Mouse (Mus musculus) cerebellum, adult 2 months (tissue): ENCODE results near the gene Hyou1. TPM values are rescaled to one million over a fixed set of nuclear protein-coding genes. Genes with fewer than 3 reads are reported as not detected.
"Not testable (repeated sequence)": the region's sequence is repeated elsewhere in the genome, so short reads cannot be mapped to it uniquely, and the experiment has no call there.

Experiments used
- DNase-seq, 2 experiments: peaks; one replicate each; pipeline ENCODE4 v3.0.0; 2021
- H3K27ac ChIP-seq: fragments of 200-500 bp; 2 replicates; pipeline ENCODE4 v1.5.1; 2012; ENCODE audit warnings: low read length, control low read depth, inconsistent platforms; ENCODE audit not compliant: insufficient read depth
- H3K27me3 ChIP-seq: fragments of 200-500 bp; 2 replicates; pipeline ENCODE4 v1.6.1; 2012; ENCODE audit warnings: inconsistent platforms, mild to moderate bottlenecking, low read length, moderate library complexity; ENCODE audit not compliant: control insufficient read depth, insufficient read depth
- H3K4me1 ChIP-seq: fragments of 200-500 bp; 2 replicates; pipeline ENCODE4 v1.6.1; 2011; ENCODE audit warnings: low read length; ENCODE audit not compliant: control insufficient read depth, insufficient read depth
- H3K4me3 ChIP-seq: fragments of 200-500 bp; replicated peaks from 2 replicates; pipeline ENCODE3; 2011; ENCODE audit warnings: mild to moderate bottlenecking, low read depth, low read length, control low read depth; ENCODE audit not compliant: insufficient read depth
- CTCF ChIP-seq: fragments of 200-500 bp; IDR thresholded peaks from 2 replicates; pipeline ENCODE4 v1.5.1; 2011; ENCODE audit warnings: low read depth, mild to moderate bottlenecking, control low read depth, low read length, moderate library complexity, borderline replicate concordance; ENCODE audit not compliant: insufficient read depth
- POLR2A ChIP-seq: fragments of 200-500 bp; IDR thresholded peaks from 2 replicates; pipeline ENCODE4 v1.6.1; 2011; ENCODE audit warnings: low read length, control low read depth, borderline replicate concordance; ENCODE audit not compliant: insufficient read depth
- WGBS: fragments of 180-500 bp; shearing (Covaris S2); methylation state at CpG from one replicate; pipeline ENCODE4 v1.1.7; 2018; 5-methylcytosine and 5-hydroxymethylcytosine counted together
- polyA plus RNA-seq: library from polyadenylated mRNA; depleted of rRNA; stranded (reverse); fragments of >200 nt; gene quantifications from 2 replicates; pipeline ENCODE4 v1.2.3, GENCODE M21; 2012; rRNA removed

Hyou1 gene
- polyA plus RNA-seq = 53.2 and 55.0 TPM in 2 replicates

DNA sequence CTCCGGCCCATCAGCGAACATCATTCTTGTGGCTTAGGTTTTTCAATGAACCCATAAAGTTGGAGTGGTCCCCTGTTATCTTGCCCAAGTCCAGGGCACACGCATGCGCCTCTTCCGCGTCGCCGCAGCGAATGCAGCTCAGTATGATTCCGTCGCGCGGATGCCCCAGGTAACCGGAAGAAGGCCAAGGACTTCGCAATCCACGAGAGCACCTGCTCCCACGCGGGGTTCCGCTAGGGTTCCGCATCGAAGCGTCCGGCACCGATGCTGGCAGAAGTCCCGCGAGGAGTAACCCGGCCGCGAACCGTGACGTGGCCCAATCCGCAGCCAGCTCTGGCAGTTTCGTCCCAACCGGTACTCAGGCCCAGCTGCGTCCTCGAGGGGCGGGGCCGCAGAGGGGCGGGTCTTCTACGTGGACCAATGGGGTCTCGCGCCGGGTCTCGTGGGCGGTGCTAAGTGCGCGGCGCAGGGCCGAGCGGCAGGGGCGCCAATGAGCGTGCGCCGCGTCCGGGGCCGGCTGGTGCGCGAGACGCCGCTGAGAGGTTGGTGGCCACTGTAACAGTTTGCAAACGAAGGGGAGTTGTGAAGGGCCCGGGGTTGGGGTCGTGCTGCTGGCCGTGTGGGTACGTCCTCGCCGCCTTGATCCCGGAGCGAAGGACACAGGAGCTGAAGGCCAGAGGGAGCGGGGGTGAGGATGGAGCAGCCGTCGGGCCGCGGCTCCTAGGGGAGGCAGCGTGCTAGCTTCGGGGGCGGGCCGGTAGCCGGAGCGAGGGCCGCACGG, at the start of gene Hyou1:
Gene Hyou1 (plus strand): TSS at position 437 of the 781 bp plus-strand sequence.
- peak within 1 kb of the TSS; percentile 79 for H3K4me3 ChIP-seq
- WGBS = under 1% methylated on average over 83 of the region's 83 CpGs
- TF ChIP-seq CTCF (no peak), POLR2A (peak; percentile 73; the same call in 1 of the 2 replicates)

DNA sequence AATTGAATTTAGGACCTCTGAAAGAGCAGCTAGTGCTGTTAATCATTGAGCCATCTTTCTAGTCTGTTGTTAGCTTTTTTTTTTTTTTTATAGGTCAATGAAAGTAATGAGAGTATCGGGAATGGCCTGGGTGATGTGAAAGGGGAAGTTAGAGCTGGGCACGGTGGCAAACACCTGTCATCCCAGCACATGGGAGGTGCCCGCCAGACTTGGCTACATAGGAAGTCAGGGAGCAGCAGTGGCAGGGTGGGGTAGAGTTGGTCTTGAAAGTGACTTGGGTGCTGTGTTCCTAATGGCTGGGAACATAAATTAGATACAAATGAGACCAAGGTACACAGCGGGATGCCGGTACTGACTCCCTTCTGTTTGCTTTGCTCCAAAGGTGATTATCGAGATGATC, 48.6 kb upstream of the Hyou1 start:
- Histone ChIP-seq H3K4me3 (no peak overlapping the region), H3K4me1 (0 out of 2 replicates have a peak, but pooled peaks cover 3% of the 10 kb centered on the region), H3K27ac (no peak overlapping the region), H3K27me3 (no peaks in the 10 kb centered on the region)
- WGBS = 89% methylated on average over 6 of the region's 6 CpGs
- no peak for DNase-seq
- TF ChIP-seq CTCF (no peak), POLR2A (no peak)

More for the DNA sequence above, at the start of gene Hyou1:
- peak; percentile 99 to 100 for DNase-seq
- Histone ChIP-seq H3K27me3 (no peaks in the 10 kb centered on the region), H3K4me1 (no peaks in the 10 kb centered on the region), H3K27ac (peak within 1 kb of the TSS; percentile 11; the same call in 1 of the 2 replicates)

DNA sequence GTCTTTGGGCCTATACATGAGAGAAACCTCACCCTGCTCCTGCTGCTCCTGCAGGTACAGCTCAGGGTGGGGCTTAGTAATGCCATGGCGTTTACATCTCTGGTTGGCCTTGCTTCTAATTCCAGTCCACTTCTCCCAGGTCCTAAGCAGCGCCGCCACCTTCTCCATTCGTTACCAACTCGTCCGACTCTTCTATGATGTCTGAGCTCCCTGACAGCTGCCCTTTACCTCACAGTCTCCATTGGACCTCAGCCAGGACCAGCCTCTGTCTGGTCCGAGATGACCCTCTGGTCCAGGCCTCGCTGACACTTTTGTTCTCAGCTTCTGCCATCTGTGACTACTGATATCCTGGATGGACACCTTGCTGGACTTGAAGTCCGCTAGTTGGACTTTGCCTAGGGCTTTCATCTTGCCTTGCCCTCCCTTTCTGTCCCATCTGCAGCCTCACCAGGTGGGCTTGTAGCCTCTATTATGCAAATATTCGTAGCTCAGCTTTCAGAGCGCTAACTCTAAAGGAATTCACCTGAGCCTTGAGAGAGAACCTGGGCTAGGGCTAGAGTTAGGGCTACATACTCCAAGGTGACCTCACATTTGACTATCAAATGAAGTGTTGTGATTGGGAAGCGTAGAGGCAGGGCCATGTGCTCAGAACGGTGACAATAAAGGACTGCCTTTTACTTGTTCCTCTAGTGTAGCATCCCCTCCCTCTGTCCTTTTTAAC, 46.2 kb upstream of the Hyou1 start:
- H3K27ac ChIP-seq = no peak overlapping the region
- no peaks in the 10 kb centered on the region for H3K27me3 ChIP-seq
- peaks cover 7% of the 10 kb centered on the region; the same call in 1 of the 2 replicates for H3K4me1 ChIP-seq
- no peak overlapping the region for H3K4me3 ChIP-seq
- no peak for DNase-seq
- 81% methylated on average over 13 of the region's 13 CpGs for WGBS
- TF ChIP-seq POLR2A = no peak
- no peak for TF ChIP-seq CTCF

DNA sequence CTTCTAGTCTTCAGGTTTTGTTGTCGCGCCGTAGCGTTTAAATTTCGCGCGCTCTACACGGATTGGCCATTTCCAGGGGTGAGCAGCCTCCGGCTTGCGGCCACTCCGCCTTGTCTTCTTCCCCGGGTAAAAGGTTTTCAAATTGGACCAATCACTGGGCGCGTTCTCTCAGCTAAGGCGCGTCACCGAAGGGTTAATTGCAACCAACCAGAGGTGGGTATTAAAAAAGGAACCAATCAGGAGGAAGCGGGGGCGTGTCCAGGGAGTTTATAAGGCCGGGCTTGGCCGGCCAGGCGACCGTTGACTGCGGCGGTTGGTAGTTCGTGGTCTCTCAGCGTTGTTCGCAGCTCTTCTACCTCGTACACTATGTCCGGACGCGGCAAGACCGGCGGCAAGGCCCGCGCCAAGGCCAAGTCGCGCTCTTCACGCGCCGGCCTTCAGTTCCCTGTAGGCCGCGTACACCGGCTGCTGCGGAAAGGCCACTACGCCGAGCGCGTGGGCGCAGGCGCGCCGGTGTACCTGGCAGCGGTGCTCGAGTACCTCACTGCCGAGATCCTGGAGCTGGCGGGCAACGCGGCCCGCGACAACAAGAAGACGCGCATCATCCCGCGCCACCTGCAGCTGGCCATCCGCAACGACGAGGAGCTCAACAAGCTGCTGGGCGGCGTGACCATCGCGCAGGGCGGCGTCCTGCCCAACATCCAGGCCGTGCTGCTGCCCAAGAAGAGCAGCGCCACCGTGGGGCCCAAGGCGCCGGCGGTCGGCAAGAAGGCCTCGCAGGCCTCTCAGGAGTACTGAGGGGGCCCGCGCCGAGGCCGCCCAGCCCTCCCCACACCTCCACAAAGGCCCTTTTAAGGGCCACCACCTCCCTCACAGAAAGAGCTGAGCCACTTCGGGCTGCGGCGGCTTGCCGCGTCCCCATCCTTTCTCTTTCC, 44.6 kb upstream of the Hyou1 start, which contains the start of gene H2afx:
Gene H2afx (plus strand): TSS at position 299 of the 935 bp plus-strand sequence.
- TF ChIP-seq POLR2A (peak; percentile 100), CTCF (peak; percentile 27; the same call in 1 of the 2 replicates)
- Histone ChIP-seq H3K27me3 (no peaks in the 10 kb centered on the region), H3K27ac (peak within 1 kb of the TSS; percentile 72), H3K4me3 (peak within 1 kb of the TSS; percentile 79), H3K4me1 (peaks cover 7% of the 10 kb centered on the region; the same call in 1 of the 2 replicates)
- WGBS = under 1% methylated on average over 91 of the region's 91 CpGs
- DNase-seq = peak; percentile 98 to 100

DNA sequence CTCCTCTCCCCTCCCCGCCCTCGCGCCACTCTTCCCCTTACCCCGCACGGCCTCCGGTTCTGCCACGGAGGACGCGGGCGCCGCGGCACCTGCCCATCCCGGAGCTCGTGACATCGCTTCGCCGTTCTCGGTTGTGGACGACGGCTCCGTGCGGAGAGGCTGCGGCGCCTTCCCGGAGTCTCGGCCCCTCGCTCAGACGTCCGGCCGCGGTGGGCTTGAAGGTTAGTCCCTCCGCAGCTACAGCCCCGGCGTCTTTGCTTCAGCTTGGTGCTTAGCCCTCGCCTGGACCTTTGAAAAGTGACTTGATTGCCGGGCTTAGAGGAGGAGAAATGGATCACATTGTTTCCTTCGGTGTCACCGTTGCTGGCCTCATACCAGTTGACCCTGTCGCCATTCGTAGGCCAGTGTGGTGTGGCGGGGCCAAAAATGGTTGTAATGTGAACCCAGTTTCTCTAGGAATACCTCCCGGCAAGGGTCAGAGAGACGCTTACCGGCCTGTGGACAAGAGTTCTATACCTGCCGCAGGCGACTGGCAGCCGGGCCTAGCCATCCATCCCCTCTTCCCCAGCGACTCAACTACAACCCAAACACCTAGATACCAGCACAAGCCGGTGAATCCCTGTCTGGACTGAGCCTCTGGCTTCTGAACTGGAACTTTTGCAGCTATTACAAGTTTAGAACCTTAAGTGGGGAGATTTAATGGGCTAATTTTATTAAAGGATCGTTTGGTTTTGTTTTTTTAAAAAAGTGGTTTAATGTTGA, 43.8 kb upstream of the Hyou1 start:
- peak in 1 of 2 experiments; percentile 39 for DNase-seq
- WGBS = under 1% methylated on average over 50 of the region's 50 CpGs

DNA sequence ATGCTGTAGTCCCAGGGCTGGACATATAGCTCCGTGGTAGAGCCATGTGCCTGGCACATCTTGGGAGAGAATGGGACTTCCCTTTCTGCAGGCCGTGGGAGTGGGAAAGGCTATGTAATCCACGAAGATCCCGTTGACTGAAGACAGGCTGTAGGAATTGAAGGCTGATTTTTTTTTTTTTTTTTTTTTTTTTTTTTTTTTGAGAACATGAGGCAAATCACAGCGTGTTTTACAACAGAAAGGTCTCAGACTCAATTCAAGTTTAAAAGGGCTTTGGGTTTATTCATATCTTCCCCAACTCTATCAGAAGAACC, 43.2 kb upstream of the Hyou1 start:
- DNase-seq = no peak
- no peak for TF ChIP-seq POLR2A
- no peak for TF ChIP-seq CTCF
- 4% methylated on average over 5 of the region's 5 CpGs for WGBS
- Histone ChIP-seq H3K27ac (no peak overlapping the region), H3K27me3 (no peaks in the 10 kb centered on the region), H3K4me3 (peak overlapping the region; percentile 79), H3K4me1 (peaks cover 7% of the 10 kb centered on the region; the same call in 1 of the 2 replicates)

More for the DNA sequence above, 43.8 kb upstream of the Hyou1 start:
- H3K4me1 ChIP-seq = peaks cover 7% of the 10 kb centered on the region; the same call in 1 of the 2 replicates
- H3K27me3 ChIP-seq = no peaks in the 10 kb centered on the region
- TF ChIP-seq CTCF (no peak), POLR2A (no peak)
- H3K4me3 ChIP-seq = peak overlapping the region; percentile 79
- H3K27ac ChIP-seq = peak overlapping the region; percentile 72

DNA sequence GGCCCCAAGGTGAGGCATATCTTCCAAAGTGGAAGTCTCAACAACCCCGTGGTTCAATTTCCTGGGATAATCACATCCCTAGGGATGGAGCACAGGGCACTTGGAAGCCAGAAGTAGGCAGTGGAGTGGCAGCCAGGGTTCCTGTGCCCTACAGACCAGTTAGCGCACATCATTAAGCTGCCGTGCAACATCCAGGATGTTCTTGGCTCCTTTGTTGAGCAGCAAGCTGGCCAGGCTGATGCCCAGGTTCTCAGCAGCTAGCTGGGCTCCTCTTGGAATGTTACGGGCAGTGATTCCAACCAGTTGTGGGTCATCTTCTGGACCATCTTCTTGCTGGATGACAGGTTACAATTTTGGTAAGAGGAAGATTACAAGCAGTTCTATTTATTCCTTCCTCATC, 42.8 kb upstream of the Hyou1 start:
- H3K4me3 ChIP-seq, H3K4me1 ChIP-seq, H3K27me3 ChIP-seq, DNase-seq, H3K27ac ChIP-seq: not testable (repeated sequence)
- 16% methylated on average over 4 of the region's 4 CpGs for WGBS
